Mouse (Mus musculus) liver, embryonic 14.5 days (tissue): Measurements from ENCODE around the gene Lta. TPM values are rescaled to one million over a fixed set of nuclear protein-coding genes. Genes with fewer than 3 reads are reported as not detected.

ENCODE experiments used
- ATAC-seq: fragments of 200-750 bp; cut with Nextera tagmentation; 2 replicates; pipeline ENCODE4 v1.8.0; 2017; ENCODE audit warnings: moderate number of reproducible peaks, mild to moderate bottlenecking, moderate library complexity; ENCODE audit not compliant: insufficient read depth
- DNase-seq, 3 experiments: peaks; one replicate each; pipeline ENCODE4 v3.0.0-alpha.2; 2012 to 2013; ENCODE audit warnings: low read depth in 3 of 3, low spot score in 3 of 3
- H3K27ac ChIP-seq: fragments of 300-500 bp; sonication (generic); 2 replicates; pipeline ENCODE4 v1.5.1; 2014; ENCODE audit warnings: moderate library complexity, mild to moderate bottlenecking, control low read depth, inconsistent platforms
- H3K27me3 ChIP-seq: fragments of 300-500 bp; sonication (generic); 2 replicates; pipeline ENCODE4 v1.6.1; 2014; ENCODE audit warnings: mild to moderate bottlenecking, low read length, moderate library complexity; ENCODE audit not compliant: control insufficient read depth, insufficient read depth
- H3K36me3 ChIP-seq: fragments of 300-500 bp; sonication (generic); replicated peaks from 2 replicates; pipeline ENCODE4 v1.6.1; 2014; ENCODE audit warnings: low read depth; ENCODE audit not compliant: control insufficient read depth, insufficient read depth
- H3K4me1 ChIP-seq, 2 experiments: fragments of 200-500 bp in 1 of 2; fragments of 300-500 bp in 1 of 2; sonication (generic) in 1 of 2; replicated peaks; 2 replicates each; pipeline ENCODE4 v1.6.1; 2012 to 2014; ENCODE audit warnings: antibody characterized with exemption in 1 of 2, inconsistent platforms in 1 of 2, low read length in 1 of 2; ENCODE audit not compliant: control insufficient read depth in 2 of 2, insufficient read depth in 2 of 2
- H3K4me2 ChIP-seq: fragments of 300-500 bp; sonication (generic); 2 replicates; pipeline ENCODE4 v1.6.1; 2014; ENCODE audit warnings: low read depth, mild to moderate bottlenecking, control low read depth, moderate library complexity
- H3K4me3 ChIP-seq, 2 experiments: fragments of 200-500 bp in 1 of 2; fragments of 300-500 bp in 1 of 2; sonication (generic) in 1 of 2; 2 replicates each; pipeline ENCODE4 v1.5.1; 2012 to 2014; ENCODE audit warnings: low read depth in 2 of 2, low read length in 2 of 2, mild to moderate bottlenecking in 2 of 2, control low read depth in 1 of 2, inconsistent platforms in 1 of 2, moderate library complexity in 1 of 2; ENCODE audit not compliant: insufficient read depth in 1 of 2
- H3K9ac ChIP-seq: fragments of 300-500 bp; sonication (generic); replicated peaks from 2 replicates; pipeline ENCODE4 v1.6.1; 2014; ENCODE audit warnings: mild to moderate bottlenecking, control low read depth, moderate library complexity
- H3K9me3 ChIP-seq: fragments of 300-500 bp; sonication (generic); 2 replicates; pipeline ENCODE4 v1.6.1; 2016; ENCODE audit warnings: low read length, mixed read lengths; ENCODE audit not compliant: control insufficient read depth
- CTCF ChIP-seq: IDR thresholded peaks from 2 replicates; pipeline ENCODE4 v1.5.1; 2016; ENCODE audit warnings: antibody characterized with exemption, low read depth, control low read depth
- EP300 ChIP-seq: IDR thresholded peaks from 2 replicates; pipeline ENCODE4 v1.6.1; 2016; ENCODE audit warnings: antibody characterized with exemption, low read depth
- WGBS: fragments of 180-500 bp; shearing (Covaris S2); extraction: QIAGEN DNeasy Blood & Tissue Kit; methylation state at CpG from one replicate; pipeline ENCODE4 v1.1.7; 2014; ENCODE audit not compliant: insufficient replicate concordance; 5-methylcytosine and 5-hydroxymethylcytosine counted together
- polyA plus RNA-seq, 2 experiments: library from polyadenylated mRNA; depleted of rRNA in 1 of 2; stranded (reverse) in 1 of 2; unstranded in 1 of 2; fragments of >200 nt; fragmentation: Nextera tagmentation in 1 of 2; extraction: Ambion mirVana in 1 of 2; gene quantifications; 2 replicates each; pipeline versions ENCODE4 v1.2.1 to v1.2.3; 2012 to 2014

The Lta gene
- polyA plus RNA-seq, 2 experiments = 0.07 TPM; not detected in 1

DNA sequence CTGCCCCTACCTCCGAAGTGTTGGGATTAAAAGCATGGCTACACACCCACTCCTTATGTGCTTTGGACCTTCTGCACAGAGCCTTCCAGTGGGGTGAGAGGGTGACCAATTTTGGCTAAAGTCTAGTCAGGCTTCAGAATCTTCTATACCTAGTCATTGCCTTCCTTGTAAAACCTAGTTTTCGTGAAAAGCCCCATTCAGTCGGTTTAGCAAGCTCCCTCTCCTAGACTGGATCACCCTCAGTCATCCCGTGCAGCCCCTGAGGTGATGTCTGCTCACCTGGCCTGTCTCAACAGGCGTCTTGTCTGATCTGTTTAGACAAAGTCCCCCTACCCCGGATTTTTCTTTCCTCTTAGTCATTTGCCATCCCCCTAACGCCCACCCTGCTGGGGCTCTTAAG is 7.1 kb downstream of the Lta start:
- H3K36me3 ChIP-seq = no peaks in the 10 kb centered on the region
- ATAC-seq (no peak), DNase-seq (no peak)
- H3K4me1 ChIP-seq = peaks cover 0 to 10% of the 10 kb centered on the region in 2 experiments; a peak in 1 of 4 replicates
- 45% methylated on average over 7 of the region's 7 CpGs for WGBS
- TF ChIP-seq EP300 (no peak), CTCF (no peak)
- H3K27me3 ChIP-seq = peaks cover 35% of the 10 kb centered on the region
- H3K27ac ChIP-seq = no peak overlapping the region
- no peaks in the 10 kb centered on the region for H3K9me3 ChIP-seq
- no peak overlapping the region for H3K4me2 ChIP-seq
- H3K4me3 ChIP-seq = no peak overlapping the region
- H3K9ac ChIP-seq = no peak overlapping the region

DNA sequence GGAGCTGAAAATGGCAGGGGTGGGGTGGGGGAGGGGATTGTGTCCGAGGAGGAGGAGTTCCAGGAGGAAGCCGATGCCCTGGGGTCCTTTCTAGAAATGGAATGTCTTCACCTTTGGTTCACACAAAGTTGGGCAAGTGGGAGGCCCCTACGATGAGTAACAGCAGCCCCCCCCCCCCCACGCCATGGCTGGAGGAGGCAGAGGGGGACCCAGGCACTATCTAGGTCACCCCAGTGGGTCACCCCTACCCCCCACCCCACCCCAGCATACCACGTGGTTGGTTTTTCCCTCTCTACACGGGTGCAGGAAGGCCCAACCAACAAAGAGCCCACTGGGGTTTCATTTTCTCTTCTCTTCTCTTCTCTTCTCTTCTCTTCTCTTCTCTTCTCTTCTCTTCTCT is 8.0 kb downstream of the Lta start:
- ATAC-seq = no peak
- WGBS = 20% methylated on average over 6 of the region's 6 CpGs
- DNase-seq = no peak
- Histone ChIP-seq H3K9me3 (no peaks in the 10 kb centered on the region), H3K27me3 (peaks cover 29% of the 10 kb centered on the region), H3K4me1 (peaks cover 0 to 10% of the 10 kb centered on the region in 2 experiments; a peak in 1 of 4 replicates), H3K9ac (no peak overlapping the region), H3K4me3 (no peak overlapping the region), H3K36me3 (no peaks in the 10 kb centered on the region), H3K27ac (no peak overlapping the region), H3K4me2 (no peak overlapping the region)
- TF ChIP-seq EP300 = no peak
- TF ChIP-seq CTCF = no peak

DNA sequence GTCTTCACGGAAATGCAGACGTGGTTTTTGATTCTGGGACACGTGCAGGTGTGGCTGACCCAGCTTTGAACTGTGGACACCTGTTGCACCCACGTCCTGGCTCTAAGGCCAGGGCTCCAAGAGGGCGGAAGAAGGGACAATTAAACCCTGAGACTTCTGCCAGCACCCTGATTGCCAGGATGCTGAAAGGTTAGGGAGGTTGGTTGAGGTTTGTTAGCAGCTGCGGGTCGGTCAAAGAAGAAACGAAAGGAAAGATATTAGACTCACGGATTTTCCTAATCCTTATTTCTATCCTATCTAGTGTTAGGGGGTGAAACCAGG is 8.9 kb downstream of the Lta start:
- Histone ChIP-seq H3K9me3 (no peaks in the 10 kb centered on the region), H3K9ac (no peak overlapping the region), H3K27ac (no peak overlapping the region), H3K4me3 (no peak overlapping the region; a peak in 2 of 4 replicates), H3K4me2 (peak overlapping the region; percentile 65), H3K4me1 (peaks cover 0 to 12% of the 10 kb centered on the region in 2 experiments; a peak in 2 of 4 replicates), H3K36me3 (no peaks in the 10 kb centered on the region), H3K27me3 (peaks cover 23% of the 10 kb centered on the region)
- ATAC-seq (no peak), DNase-seq (no peak)
- no peak for TF ChIP-seq CTCF
- WGBS = 39% methylated on average over 9 of the region's 9 CpGs

DNA sequence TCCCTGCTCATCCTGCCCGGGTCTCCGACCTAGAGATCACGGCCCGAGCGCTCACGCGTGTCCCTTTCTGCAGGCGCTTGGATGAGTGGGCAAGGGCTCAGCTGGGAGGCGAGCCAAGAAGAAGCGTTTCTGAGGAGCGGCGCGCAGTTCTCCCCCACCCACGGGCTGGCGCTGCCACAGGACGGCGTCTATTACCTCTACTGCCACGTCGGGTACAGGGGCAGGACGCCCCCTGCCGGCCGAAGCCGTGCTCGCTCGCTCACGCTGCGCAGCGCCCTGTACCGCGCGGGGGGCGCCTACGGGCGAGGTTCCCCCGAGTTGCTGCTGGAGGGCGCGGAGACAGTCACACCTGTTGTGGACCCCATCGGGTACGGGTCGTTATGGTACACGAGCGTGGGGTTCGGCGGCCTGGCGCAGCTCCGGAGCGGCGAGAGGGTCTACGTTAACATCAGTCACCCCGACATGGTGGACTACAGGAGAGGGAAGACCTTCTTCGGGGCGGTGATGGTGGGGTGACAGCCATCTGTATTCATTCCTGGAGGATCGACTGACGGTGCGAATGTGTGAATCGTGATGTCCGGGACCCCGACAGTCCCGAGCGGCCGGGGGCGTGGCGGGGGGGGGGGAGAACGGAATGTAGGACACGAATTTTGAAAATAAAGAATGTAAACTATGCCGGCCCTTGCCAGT is 9.4 kb downstream of the Lta start:
- WGBS = 1% methylated on average over 66 of the region's 66 CpGs
- Histone ChIP-seq H3K27me3 (peaks cover 19% of the 10 kb centered on the region), H3K36me3 (no peaks in the 10 kb centered on the region), H3K27ac (no peak overlapping the region), H3K9ac (no peak overlapping the region), H3K4me1 (peaks cover 0 to 11% of the 10 kb centered on the region in 2 experiments; a peak in 2 of 4 replicates), H3K4me2 (peak overlapping the region; percentile 65), H3K4me3 (peak overlapping the region; percentile 43 to 44), H3K9me3 (no peaks in the 10 kb centered on the region)
- peak; percentile 88 for TF ChIP-seq CTCF
- no peak for TF ChIP-seq EP300
- DNase-seq = no peak
- ATAC-seq = peak; percentile 71; the same call in 1 of the 2 replicates

DNA sequence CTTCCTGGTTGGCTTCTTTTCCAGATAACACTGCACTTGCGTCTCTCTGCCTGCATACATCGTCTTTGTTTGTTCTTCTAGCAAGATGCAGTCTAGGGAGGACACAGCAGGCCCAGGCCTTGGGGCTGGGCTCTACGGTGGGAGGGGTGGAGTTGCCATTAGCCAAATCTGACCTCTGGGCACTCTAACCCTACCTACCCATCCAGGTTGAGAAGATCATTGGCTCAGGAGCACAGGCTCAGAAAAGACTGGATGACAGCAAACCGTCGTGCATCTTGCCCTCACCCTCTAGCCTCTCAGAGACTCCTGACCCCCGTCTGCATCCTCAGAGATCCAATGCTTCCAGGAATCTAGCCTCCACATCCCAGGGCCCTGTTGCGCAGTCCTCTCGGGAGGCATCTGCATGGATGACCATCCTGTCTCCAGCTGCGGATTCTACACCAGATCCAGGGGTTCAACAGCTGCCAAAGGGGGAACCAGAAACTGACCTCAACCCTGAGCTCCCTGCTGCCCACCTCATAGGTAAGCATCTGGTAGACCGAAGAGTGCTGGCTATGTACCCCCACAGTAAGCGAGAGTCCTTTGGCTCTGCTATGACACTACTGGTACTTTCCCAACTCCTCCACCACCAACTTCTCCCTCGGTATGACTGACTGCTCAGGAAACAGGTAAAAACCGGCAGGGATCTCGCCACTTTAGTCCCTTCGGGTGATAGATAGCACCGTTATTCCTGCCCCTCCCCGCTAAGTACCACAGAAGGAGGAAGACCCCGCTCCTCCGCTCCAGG is 10.1 kb downstream of the Lta start:
- DNase-seq (no peak), ATAC-seq (no peak; the same call in 1 of the 2 replicates)
- H3K4me2 ChIP-seq = peak overlapping the region; percentile 65
- H3K9me3 ChIP-seq = no peaks in the 10 kb centered on the region
- TF ChIP-seq EP300 (no peak), CTCF (no peak)
- peaks cover 14% of the 10 kb centered on the region for H3K27me3 ChIP-seq
- 34% methylated on average over 19 of the region's 19 CpGs for WGBS
- H3K27ac ChIP-seq = no peak overlapping the region
- H3K4me3 ChIP-seq = peak overlapping the region; percentile 43 to 44
- no peaks in the 10 kb centered on the region for H3K36me3 ChIP-seq
- peaks cover 0 to 10% of the 10 kb centered on the region in 2 experiments; a peak in 2 of 4 replicates for H3K4me1 ChIP-seq
- H3K9ac ChIP-seq = no peak overlapping the region
